Mouse (Mus musculus): ENCODE results near the gene Ube2n. TPM values are rescaled to one million over a fixed set of nuclear protein-coding genes. Genes with fewer than 3 reads are reported as not detected.

Gene Ube2n
- polyA plus RNA-seq, 2 experiments from 2014 or later: 349 to 397 TPM

- no peak for ATAC-seq
These were observed 45.5 kb downstream of the Ube2n start for GRCm38 (mm10) chr10:95560394-95560983.

GRCm38 (mm10) chr10:95561616-95562015 lies 46.7 kb downstream of the Ube2n start:
- ATAC-seq: no peak

GRCm38 (mm10) chr10:95562395-95562794 lies 47.5 kb downstream of the Ube2n start:
- ATAC-seq: no peak

DNA sequence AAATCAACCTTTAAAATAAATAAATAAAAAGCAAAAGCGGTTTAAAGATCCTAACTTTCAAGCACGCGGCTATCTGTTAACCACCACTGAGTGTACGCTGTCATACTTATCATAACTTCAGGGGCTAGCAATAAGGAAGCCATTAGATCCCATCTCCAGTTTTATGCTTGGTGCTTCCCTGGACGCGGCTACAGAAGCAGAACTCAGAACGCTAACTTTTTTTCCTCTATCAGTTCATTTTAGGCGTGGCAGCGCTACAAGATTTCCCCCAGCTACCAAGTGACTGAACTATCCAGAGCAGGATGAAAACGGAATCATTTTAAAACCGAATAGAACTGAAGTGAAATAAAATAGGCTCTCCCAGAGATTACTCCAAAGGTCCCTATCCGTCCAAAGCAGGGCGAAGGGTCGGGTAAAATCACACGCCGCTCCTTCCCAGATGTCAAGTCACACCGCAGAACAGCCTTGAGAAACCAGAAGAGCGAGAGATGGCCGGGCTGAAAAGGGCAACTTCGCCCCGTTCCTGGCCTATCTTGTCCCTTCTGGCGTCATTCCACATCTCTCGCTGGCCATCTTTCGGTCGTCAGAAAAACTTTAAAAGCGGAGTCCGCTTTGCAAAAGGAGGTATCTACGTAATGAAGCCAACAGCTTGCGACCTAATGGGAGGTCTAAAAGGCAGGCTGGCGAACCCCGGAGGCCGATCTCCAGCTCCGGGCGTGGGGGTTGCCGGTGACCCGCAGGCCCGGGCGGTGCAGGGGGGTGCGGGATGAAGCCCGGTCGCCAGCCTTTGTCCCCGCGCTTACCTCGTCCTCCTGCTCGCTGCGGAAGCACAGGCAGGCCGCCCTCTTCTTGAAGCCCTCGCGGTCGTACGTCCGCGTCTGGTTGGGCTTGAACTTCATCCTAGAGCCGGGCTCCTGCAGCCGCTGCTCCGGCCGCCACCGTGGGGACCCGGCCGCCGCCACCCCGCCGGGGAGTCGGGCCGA lies 48.2 kb downstream of the Ube2n start:
- ATAC-seq: peak; percentile 36

DNA sequence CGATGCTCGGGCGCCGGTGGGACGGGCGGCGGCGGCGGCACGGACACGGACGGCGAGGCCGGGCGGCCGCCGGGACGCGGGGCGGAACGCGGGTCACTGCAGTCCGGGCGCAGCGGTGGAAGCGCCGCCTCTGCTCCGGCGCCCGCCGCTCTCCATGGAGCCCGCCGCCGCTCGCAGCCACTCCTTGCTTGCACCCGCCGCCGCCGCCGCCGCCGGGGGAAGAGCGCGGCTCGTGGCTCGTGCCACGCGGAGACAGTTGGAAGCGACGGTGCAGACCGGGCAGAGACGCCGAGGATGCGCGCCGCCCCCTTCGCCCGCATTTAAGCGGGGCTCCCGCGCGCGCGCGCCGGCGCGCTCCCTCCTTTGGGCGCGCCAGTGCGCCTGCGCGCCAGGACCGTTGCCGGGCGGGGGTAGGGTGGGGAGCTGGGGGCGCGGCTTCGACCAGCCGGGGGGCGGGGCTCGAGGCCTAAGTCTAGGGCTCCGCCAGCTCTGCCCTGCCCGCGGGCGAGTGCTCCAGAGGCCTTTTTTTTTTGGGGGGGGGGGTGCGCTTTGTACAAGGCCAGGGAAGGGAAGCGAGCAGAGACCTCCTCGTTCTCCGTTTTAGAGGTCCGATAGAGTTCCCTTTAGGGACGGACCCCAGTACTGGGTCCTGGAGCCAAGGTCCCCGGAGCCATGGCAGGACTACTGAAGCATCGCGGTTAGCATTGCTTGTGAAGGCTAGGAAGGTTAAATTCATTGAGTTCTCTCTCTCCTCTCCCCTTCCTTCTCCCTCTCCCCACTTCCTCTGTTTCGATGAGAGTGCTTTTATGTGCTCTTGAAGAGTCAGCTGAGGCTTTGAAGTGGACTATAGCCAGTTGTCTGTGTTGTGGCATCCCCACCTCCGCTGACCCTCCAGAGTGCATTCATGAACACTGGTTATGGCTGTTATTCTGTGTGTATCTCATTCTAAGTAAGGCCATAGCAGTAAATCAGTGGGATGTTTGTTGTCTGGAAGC lies 49.2 kb downstream of the Ube2n start, which contains the start of gene Nudt4:
TSS of gene Nudt4 (minus strand) at position 296 of the 995 bp plus-strand sequence.
- ATAC-seq: peak; percentile 72

DNA sequence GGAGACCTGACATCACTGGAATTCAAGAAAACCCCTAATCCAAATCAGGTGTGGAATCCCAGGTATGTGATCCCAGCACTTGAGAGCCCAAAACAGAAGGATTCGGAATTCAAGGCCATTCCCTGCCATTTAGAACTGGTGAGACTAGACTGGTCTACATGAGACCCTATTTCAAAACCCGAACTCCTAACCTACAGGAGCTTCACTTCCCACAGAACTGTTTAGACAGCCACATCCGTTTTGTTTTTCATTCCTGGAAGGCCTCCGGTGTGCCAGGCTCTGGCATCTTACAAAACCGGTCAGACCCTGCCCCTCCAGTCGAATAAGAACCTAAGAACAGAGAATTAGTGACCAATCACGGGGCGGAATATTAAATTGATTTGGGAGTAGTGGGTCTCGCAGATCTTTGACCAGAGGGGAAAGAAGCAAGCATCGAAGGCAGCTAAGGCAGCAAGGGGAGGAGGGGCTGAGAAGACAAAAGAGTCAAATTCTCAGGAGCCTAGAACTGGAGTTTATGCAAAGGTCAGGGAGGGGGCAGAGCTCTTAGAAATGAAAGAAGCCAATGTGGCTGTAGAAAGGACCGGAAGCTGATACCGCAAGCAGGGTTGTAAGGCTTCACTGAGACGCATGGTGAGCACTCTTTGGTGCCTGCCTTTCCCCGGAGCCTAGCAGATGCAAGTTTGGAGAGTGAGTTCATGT lies 50.4 kb downstream of the Ube2n start:
- peak; percentile 34 for ATAC-seq

- ATAC-seq: no peak
These were observed 51.8 kb downstream of the Ube2n start for GRCm38 (mm10) chr10:95566786-95567185.

- no peak for ATAC-seq
These were observed 52.6 kb downstream of the Ube2n start for GRCm38 (mm10) chr10:95567550-95567949.

DNA sequence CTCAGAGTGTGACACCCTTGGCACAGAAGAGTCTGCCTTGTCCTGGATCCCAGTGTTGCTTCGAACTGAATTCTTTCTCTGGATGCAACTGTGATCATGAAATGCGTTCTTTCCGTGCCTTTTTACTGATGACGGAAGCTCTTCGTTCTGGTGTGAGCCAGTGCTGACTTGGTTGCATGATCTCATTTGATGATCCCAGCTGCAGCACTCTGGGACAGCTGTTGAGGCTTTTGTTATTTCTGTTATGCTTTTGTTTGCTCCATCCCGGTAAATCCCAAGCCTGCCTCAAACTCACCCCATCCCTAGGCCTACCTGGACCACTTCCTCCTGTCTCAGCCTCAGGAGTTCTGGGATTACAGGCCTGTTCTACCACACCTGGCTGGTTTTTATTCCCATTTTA lies 53.1 kb downstream of the Ube2n start:
- ATAC-seq: no peak

DNA sequence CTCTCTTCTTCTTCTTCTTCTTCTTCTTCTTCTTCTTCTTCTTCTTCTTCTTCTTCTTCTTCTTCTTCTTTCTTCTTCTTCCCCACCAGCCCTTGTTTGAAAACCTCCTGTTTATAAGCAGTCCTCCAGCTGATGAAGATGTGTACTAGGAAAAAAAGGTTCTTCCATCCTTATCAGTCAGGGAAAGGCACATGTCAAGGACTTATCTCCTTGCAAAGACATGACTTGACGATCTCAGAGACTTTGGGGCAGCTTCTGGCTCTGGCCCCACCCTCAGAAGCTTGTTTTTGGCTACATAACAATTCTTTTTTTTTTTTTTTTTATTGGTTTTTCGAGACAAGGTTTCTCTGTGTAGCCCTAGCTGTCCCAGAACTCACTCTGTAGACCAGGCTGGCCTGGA lies 54.5 kb downstream of the Ube2n start:
- ATAC-seq: no peak

DNA sequence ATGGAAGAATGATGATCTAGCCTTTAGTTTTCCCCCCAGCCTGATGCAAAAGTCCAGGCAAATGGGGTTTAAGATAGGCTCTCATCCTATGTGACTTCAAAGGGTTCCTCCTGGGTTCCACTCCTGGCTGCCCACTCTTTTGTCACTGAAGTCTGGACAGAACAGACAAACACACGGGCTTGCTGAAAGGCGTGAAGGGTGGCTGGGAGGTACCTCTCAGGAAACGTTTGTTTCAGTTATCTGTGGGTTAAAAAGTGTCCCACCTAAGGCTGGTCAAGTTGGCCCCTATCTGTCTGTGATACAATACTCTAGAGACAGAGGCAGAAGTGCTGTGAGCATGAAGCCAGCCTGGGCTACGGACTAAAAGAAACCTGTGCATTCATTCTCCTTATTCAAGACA lies 60.0 kb downstream of the Ube2n start:
- ATAC-seq: no peak

GRCm38 (mm10) chr10:95575839-95576380 lies 61.0 kb downstream of the Ube2n start:
- ATAC-seq: no peak

- ATAC-seq: no peak
These were observed 62.1 kb downstream of the Ube2n start for GRCm38 (mm10) chr10:95576876-95577566.

DNA sequence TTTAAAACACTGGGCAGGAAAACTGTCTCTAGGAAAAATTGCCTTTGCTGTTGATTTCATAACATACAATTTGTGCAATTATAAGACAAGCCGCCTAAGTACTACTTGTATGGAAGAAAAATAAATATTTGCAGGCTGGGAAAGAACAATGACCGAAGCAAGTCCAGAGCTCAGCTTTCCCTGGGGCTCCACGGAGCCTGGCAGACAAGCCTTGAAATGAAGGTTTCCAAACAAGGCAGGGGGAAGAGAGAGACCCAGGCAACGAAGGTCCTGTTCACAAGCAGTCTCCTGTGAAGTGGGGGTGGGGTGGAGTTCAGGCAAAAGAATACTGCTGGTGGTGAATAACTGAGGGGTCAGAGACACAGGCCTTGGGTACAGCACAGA lies 62.6 kb downstream of the Ube2n start:
- ATAC-seq: no peak

DNA sequence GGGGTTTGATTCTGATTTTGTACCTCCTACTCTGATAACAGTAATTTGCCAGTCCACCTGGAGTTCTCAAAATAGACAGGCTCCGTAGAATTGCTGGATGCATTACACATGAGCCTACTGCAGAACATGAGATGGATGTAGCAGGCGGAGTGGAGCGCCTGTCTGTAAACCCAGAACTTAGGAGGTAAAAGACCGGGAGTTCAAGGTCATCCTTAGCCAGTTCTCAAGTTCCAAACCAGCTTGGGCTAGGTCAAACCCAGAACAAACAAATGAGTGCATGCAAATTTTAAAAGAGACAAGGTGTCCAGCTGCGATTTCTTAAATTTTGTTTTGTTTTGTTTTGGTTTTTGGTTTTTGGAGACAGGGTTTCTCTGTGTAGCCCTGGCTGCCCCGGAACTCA lies 70.6 kb downstream of the Ube2n start:
- no peak for ATAC-seq

GRCm38 (mm10) chr10:95587509-95588220 lies 72.7 kb downstream of the Ube2n start:
- ATAC-seq: no peak

- ATAC-seq: no peak
These were observed 74.3 kb downstream of the Ube2n start for GRCm38 (mm10) chr10:95589196-95589595.

DNA sequence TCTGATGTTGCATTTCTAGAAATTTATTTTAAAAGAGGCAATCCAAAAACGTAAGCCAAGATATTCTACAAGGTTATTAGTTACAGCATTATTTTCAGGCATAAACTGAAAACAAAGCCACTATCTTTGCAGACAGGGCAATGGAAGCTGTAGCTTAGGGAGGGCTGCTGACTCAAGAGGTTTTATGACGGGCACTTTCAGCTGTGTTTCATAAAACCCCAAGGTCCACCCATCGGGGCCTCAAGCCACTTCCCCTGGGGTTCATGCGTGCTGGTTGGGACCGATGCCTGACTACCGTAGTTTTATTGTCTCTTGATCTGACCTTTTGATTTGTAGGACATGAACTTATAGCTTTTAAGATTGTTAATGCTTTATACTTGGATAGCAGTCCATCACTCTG lies 75.3 kb downstream of the Ube2n start:
- no peak for ATAC-seq

- no peak for ATAC-seq
These were observed 76.3 kb downstream of the Ube2n start for GRCm38 (mm10) chr10:95591257-95591656.

GRCm38 (mm10) chr10:95594414-95594813 lies 79.5 kb downstream of the Ube2n start:
- no peak for ATAC-seq

Data from activated CD4-positive, CD25-positive, alpha-beta regulatory T cell, adult 4 months (primary cell).